Mouse (Mus musculus) ES-Bruce4 (cell line): Measurements from ENCODE around the gene Hepacam2.

ENCODE experiments used
- CTCF ChIP-seq: IDR thresholded peaks from one replicate; pipeline ENCODE4 v1.8.1; 2011; ENCODE audit warnings: low read depth, low read length
- EP300 ChIP-seq: IDR thresholded peaks from 2 replicates; pipeline ENCODE4 v1.6.1; 2011; ENCODE audit warnings: low read depth, low read length; ENCODE audit not compliant: insufficient read depth
- POLR2A ChIP-seq: IDR thresholded peaks from one replicate; pipeline ENCODE4 v1.8.1; 2011; ENCODE audit warnings: low read length; ENCODE audit not compliant: insufficient read depth

DNA sequence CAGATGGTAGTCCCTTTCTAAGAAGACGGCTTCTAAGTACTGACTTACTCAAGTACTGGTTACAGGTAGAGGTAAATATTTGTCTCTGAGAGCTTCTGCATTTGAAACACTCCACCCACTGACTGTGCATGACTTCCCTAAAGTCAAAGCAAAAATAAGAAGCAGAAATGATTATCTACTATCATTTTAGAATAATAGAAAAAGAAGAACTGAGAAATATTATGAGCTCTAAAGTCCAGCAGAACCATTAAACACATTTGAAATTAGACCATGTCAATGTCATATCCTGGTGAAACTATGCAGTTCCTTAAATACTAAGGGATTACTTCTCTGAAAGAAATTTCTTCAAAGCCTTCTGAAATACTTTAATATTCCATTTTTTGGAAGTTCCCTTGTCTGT, 10.7 kb downstream of the Hepacam2 start:
- TF ChIP-seq POLR2A = no peak
- TF ChIP-seq CTCF = no peak
- no peak for TF ChIP-seq EP300
